Mouse (Mus musculus) splenic B cell, adult 2 months (primary cell): ENCODE measurements around the gene Tgfb1.
A peak's percentile ranks its signal among the peaks of the same experiment; 100 is the strongest.
"Not testable (repeated sequence)": the region's sequence is repeated elsewhere in the genome, so short reads cannot be mapped to it uniquely, and the experiment has no call there.

Experiments used
- DNase-seq: peaks from one replicate; pipeline ENCODE4 v3.0.0-alpha.2; 2011; ENCODE audit warnings: low read depth, low spot score
- H3K27me3 ChIP-seq: 2 replicates; pipeline ENCODE4 v1.6.1; 2012; ENCODE audit warnings: mild to moderate bottlenecking, low read length, moderate library complexity, mixed read lengths; ENCODE audit not compliant: control insufficient read depth, poor library complexity, insufficient read depth, severe bottlenecking
- H3K36me3 ChIP-seq: 2 replicates; pipeline ENCODE4 v1.6.1; 2012; ENCODE audit warnings: mild to moderate bottlenecking, low read length, moderate library complexity, mixed read lengths; ENCODE audit not compliant: control insufficient read depth, poor library complexity, insufficient read depth, severe bottlenecking

The Tgfb1 gene

GRCm38 (mm10) chr7:25707581-25708292 is 20.9 kb downstream of the Tgfb1 start:
- peak; percentile 79 for DNase-seq
- Histone ChIP-seq H3K36me3 (peaks cover 17% of the 10 kb centered on the region), H3K27me3 (no peaks in the 10 kb centered on the region)

- Histone ChIP-seq H3K36me3 (peaks cover 15% of the 10 kb centered on the region), H3K27me3 (no peaks in the 10 kb centered on the region)
- no peak for DNase-seq
Observed at GRCm38 (mm10) chr7:25709961-25710360, 23.2 kb downstream of the Tgfb1 start.

- DNase-seq = peak; percentile 38
- no peaks in the 10 kb centered on the region for H3K27me3 ChIP-seq
- H3K36me3 ChIP-seq = peaks cover 13% of the 10 kb centered on the region
Observed at GRCm38 (mm10) chr7:25710519-25711130, 23.8 kb downstream of the Tgfb1 start.

- peaks cover 13% of the 10 kb centered on the region for H3K36me3 ChIP-seq
- peak; percentile 42 for DNase-seq
- H3K27me3 ChIP-seq = no peaks in the 10 kb centered on the region
Observed at GRCm38 (mm10) chr7:25711165-25711564, 24.4 kb downstream of the Tgfb1 start.

GRCm38 (mm10) chr7:25711731-25712197 is 25.0 kb downstream of the Tgfb1 start:
- peaks cover 13% of the 10 kb centered on the region for H3K36me3 ChIP-seq
- peak; percentile 20 for DNase-seq
- no peaks in the 10 kb centered on the region for H3K27me3 ChIP-seq

GRCm38 (mm10) chr7:25712801-25713200 is 26.0 kb downstream of the Tgfb1 start:
- Histone ChIP-seq H3K36me3 (peaks cover 13% of the 10 kb centered on the region), H3K27me3 (no peaks in the 10 kb centered on the region)
- no peak for DNase-seq

- Histone ChIP-seq H3K36me3 (peaks cover 13% of the 10 kb centered on the region), H3K27me3 (no peaks in the 10 kb centered on the region)
- DNase-seq = no peak
Observed at GRCm38 (mm10) chr7:25714581-25714980, 27.8 kb downstream of the Tgfb1 start.

- Histone ChIP-seq H3K36me3 (peaks cover 13% of the 10 kb centered on the region), H3K27me3 (no peaks in the 10 kb centered on the region)
- no peak for DNase-seq
Observed at GRCm38 (mm10) chr7:25715731-25716271, 29.0 kb downstream of the Tgfb1 start.

GRCm38 (mm10) chr7:25717478-25717877 is 30.7 kb downstream of the Tgfb1 start:
- H3K27me3 ChIP-seq = no peaks in the 10 kb centered on the region
- H3K36me3 ChIP-seq = peaks cover 9% of the 10 kb centered on the region
- no peak for DNase-seq

- peaks cover 9% of the 10 kb centered on the region for H3K36me3 ChIP-seq
Observed at GRCm38 (mm10) chr7:25718788-25719417, 32.1 kb downstream of the Tgfb1 start, which contains the start of gene Ccdc97. Ccdc97 (minus strand) TSS chr7:25719088.

GRCm38 (mm10) chr7:25719761-25720610 is 33.2 kb downstream of the Tgfb1 start:
- DNase-seq = peak; percentile 71
- Histone ChIP-seq H3K27me3 (no peaks in the 10 kb centered on the region), H3K36me3 (peaks cover 18% of the 10 kb centered on the region)

More at GRCm38 (mm10) chr7:25718788-25719417, 32.1 kb downstream of the Tgfb1 start, which contains the start of gene Ccdc97:
- no peaks in the 10 kb centered on the region for H3K27me3 ChIP-seq
- peak; percentile 97 for DNase-seq

GRCm38 (mm10) chr7:25720760-25721159 is 34.0 kb downstream of the Tgfb1 start:
- no peak for DNase-seq
- H3K36me3 ChIP-seq = peaks cover 20% of the 10 kb centered on the region
- no peaks in the 10 kb centered on the region for H3K27me3 ChIP-seq

- H3K36me3 ChIP-seq = peaks cover 27% of the 10 kb centered on the region
- not testable (repeated sequence) for DNase-seq, H3K27me3 ChIP-seq
Observed at GRCm38 (mm10) chr7:25721776-25722175, 35.0 kb downstream of the Tgfb1 start.

GRCm38 (mm10) chr7:25725886-25726285 is 39.1 kb downstream of the Tgfb1 start:
- Histone ChIP-seq H3K27me3 (no peaks in the 10 kb centered on the region), H3K36me3 (peaks cover 34% of the 10 kb centered on the region)
- no peak for DNase-seq
